Mouse (Mus musculus) adrenal gland, postnatal 25 days (tissue): ENCODE measurements at regions not wholly inside any gene's neighbourhood (a gene's known extent, or its start where the extent isn't known, plus 50 kb on each side); places are given as distances from the start of the nearest gene placed in this dataset.
"Not testable (repeated sequence)": the region's sequence is repeated elsewhere in the genome, so short reads cannot be mapped to it uniquely, and the experiment has no call there.

Experiments used
- DNase-seq: peaks from one replicate; pipeline ENCODE4 v3.0.0; 2021; ENCODE audit warnings: mixed read lengths

- DNase-seq: no peak
Measured at GRCm38 (mm10) chr8:26612153-26612552, 365.0 kb upstream of the Zfp703 start.

GRCm38 (mm10) chr8:26622311-26623052, 354.6 kb upstream of the Zfp703 start:
- no peak for DNase-seq

- no peak for DNase-seq
Measured at GRCm38 (mm10) chr8:26626186-26626585, 350.9 kb upstream of the Zfp703 start.

- DNase-seq: no peak
Measured at GRCm38 (mm10) chr8:26626651-26627077, 350.5 kb upstream of the Zfp703 start.

- DNase-seq: no peak
Measured at GRCm38 (mm10) chr8:26627191-26627891, 349.8 kb upstream of the Zfp703 start.

GRCm38 (mm10) chr8:26630544-26630943, 346.6 kb upstream of the Zfp703 start:
- no peak for DNase-seq

- peak; percentile 27 for DNase-seq
Measured at GRCm38 (mm10) chr8:26635701-26636100, 341.4 kb upstream of the Zfp703 start.

- DNase-seq: not testable (repeated sequence)
Measured at GRCm38 (mm10) chr8:26645375-26645774, 331.8 kb upstream of the Zfp703 start.

- DNase-seq: no peak
Measured at GRCm38 (mm10) chr8:26650287-26650686, 326.8 kb upstream of the Zfp703 start.

GRCm38 (mm10) chr8:26655897-26656296, 321.2 kb upstream of the Zfp703 start:
- no peak for DNase-seq

GRCm38 (mm10) chr8:26656310-26657075, 320.6 kb upstream of the Zfp703 start:
- no peak for DNase-seq

GRCm38 (mm10) chr8:26659381-26659780, 317.7 kb upstream of the Zfp703 start:
- no peak for DNase-seq

- no peak for DNase-seq
Measured at GRCm38 (mm10) chr8:26669541-26669940, 307.6 kb upstream of the Zfp703 start.

- no peak for DNase-seq
Measured at GRCm38 (mm10) chr8:26672486-26673395, 304.4 kb upstream of the Zfp703 start.

- no peak for DNase-seq
Measured at GRCm38 (mm10) chr8:26677584-26678138, 299.5 kb upstream of the Zfp703 start.

GRCm38 (mm10) chr8:26680891-26681381, 296.2 kb upstream of the Zfp703 start:
- no peak for DNase-seq

- peak; percentile 42 for DNase-seq
Measured at GRCm38 (mm10) chr8:26687146-26687545, 290.0 kb upstream of the Zfp703 start.

- DNase-seq: no peak
Measured at GRCm38 (mm10) chr8:26688035-26688434, 289.1 kb upstream of the Zfp703 start.

GRCm38 (mm10) chr8:26688745-26689478, 288.2 kb upstream of the Zfp703 start:
- no peak for DNase-seq

- no peak for DNase-seq
Measured at GRCm38 (mm10) chr8:26689479-26690177, 287.5 kb upstream of the Zfp703 start.
